Mouse (Mus musculus): Measurements from ENCODE around the gene Dnajc21.

DNA sequence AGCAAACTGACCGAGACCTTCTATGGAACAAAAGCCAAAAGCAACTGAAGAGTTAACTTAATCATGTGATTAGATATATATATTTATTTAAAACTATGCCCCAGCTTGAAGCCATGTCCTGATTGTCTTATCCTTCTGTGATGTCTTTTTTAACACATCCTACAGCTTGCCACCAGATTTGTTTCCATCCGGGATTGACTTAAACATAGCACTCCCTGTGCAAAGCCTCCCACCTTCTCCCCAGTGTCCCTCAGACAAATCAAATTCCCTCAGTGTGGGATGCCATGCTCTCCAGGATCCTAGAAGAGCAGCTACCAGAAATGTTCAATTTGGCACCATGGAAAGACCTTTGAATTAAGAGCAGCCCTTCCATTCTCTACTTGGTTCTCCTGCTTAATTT lies 59.4 kb downstream of the Dnajc21 start:
- no peak for TF ChIP-seq CTCF (IDR thresholded peaks at IDR 0.05)
- TF ChIP-seq POLR2A (IDR thresholded peaks at IDR 0.05; ENCODE audit: insufficient read depth, low read depth, low read length): no peak
- no peak for TF ChIP-seq EP300 (IDR thresholded peaks at IDR 0.05; ENCODE audit: insufficient read depth, low read depth, low read length)

Data from heart, adult 2 months (tissue).